Mouse (Mus musculus): ENCODE measurements around the gene Ogfod2. TPM values are rescaled to one million over a fixed set of nuclear protein-coding genes. Genes with fewer than 3 reads are reported as not detected.

Ogfod2 gene
- polyA plus RNA-seq (2015; fragmentation: Illumina TruSeq; extraction: RNeasy Lipid Tissue Mini Kit (QIAGEN cat#74804); ENCODE audit: insufficient read depth, low replicate concordance), result 11.8 TPM

DNA sequence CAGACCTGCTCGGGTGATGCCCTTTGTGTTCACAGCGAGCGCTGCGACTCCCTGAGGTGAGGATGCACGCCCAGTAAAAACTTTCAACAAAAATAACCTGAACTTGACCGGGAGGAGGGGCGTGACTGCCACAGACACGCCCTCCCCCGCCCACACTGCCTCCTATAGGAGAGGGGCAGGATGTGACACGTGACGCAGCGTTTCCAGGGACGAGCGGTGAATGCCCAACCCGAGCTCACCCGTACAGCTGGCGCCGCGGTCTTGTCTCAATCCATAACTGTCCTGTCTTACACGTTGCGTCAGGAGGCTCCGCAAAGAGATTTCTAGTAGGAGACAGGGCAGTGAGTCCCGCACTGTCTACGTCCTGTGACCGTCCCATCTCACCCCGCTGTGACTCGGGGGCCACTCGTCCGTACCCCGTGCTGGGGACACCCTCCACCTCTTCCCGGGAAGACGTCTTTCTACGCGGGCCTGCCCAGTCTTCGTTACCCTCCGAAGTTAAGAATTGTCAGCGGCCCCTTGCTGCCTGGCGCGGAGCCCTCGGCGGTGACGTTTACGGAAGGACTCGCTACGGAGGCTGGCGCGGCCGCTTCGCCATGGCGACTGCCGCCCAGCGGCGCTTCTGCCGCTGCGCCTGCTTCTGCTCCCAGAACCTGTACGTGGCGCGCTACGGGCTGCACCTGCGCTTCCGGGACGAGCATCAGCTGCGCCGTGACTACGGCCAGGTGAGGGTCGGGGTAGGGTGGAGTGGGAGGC, at the start of gene Ogfod2:
Gene Ogfod2 (plus strand): TSS at position 556 of the 756 bp plus-strand sequence.

GRCm38 (mm10) chr5:124095596-124096232, 16.4 kb upstream of the Ogfod2 start, which contains the start of gene Abcb9:
Abcb9 (minus strand) TSS chr5:124095798.

DNA sequence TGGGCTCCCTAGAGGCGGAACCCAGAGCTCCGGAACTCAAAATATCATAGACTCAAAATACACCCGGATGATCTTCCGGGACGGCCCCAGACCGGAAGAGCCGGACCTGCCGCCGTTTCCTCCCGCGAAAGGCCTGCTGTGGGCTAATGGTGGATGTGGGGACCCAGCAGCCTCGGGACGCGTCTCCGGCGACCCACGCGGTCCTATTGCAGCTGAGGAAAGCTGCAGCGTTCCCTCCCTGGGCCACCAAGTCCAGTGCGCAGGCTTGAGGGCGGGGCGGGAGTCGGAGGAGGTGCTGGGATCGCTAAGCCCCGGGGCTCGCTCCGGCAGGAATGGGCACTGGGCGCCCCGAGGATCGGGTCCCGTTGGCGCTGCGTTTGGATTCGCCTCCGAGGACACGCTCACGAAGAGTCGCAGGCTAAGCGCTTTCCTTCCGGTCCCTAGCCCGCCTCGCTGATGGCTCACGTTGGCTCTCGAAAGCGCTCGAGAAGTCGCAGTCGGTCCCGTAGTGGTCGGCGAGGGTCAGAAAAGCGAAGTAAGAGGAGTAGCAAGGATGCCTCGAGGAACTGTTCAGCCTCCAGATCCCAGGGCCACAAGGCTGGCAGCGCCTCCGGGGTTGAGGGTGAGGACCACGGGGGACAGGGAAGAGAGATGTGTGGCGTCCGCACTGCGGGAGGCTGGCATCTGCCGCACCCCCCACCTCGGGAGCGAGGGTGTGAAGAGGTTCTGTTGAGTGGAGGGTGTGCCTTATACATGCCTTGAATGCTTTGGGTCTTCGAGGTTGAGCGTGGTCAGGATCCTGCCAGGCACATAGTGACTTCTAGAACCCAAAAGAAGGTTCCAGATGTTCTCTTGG, 4.1 kb downstream of the Ogfod2 start, which contains the start of gene Arl6ip4:
Gene Arl6ip4 (plus strand): TSS at position 100 of the 856 bp plus-strand sequence.

Other genes with a start within 250 kb of the Ogfod2 start
- gene Hcar2, start 246.8 kb upstream of the Ogfod2 start, polyA plus RNA-seq (2015; fragmentation: Illumina TruSeq; extraction: RNeasy Lipid Tissue Mini Kit (QIAGEN cat#74804); ENCODE audit: insufficient read depth, low replicate concordance), result 10.4 TPM
- gene Hcar1, start 232.3 kb upstream of the Ogfod2 start, polyA plus RNA-seq (2015; fragmentation: Illumina TruSeq; extraction: RNeasy Lipid Tissue Mini Kit (QIAGEN cat#74804); ENCODE audit: insufficient read depth, low replicate concordance), result 0.94 TPM
- gene Denr, start 205.1 kb upstream of the Ogfod2 start, polyA plus RNA-seq (2015; fragmentation: Illumina TruSeq; extraction: RNeasy Lipid Tissue Mini Kit (QIAGEN cat#74804); ENCODE audit: insufficient read depth, low replicate concordance), result 100 TPM
- 1.5 TPM for gene Gm43518, start 184.9 kb upstream of the Ogfod2 start, polyA plus RNA-seq (2015; fragmentation: Illumina TruSeq; extraction: RNeasy Lipid Tissue Mini Kit (QIAGEN cat#74804); ENCODE audit: insufficient read depth, low replicate concordance)
- 9.3 TPM for gene Ccdc62, start 181.6 kb upstream of the Ogfod2 start, polyA plus RNA-seq (2015; fragmentation: Illumina TruSeq; extraction: RNeasy Lipid Tissue Mini Kit (QIAGEN cat#74804); ENCODE audit: insufficient read depth, low replicate concordance)
- 31.3 TPM for gene Hip1r, start 138.7 kb upstream of the Ogfod2 start, polyA plus RNA-seq (2015; fragmentation: Illumina TruSeq; extraction: RNeasy Lipid Tissue Mini Kit (QIAGEN cat#74804); ENCODE audit: insufficient read depth, low replicate concordance)
- gene Vps37b, start 80.0 kb upstream of the Ogfod2 start, polyA plus RNA-seq (2015; fragmentation: Illumina TruSeq; extraction: RNeasy Lipid Tissue Mini Kit (QIAGEN cat#74804); ENCODE audit: insufficient read depth, low replicate concordance), result 20.3 TPM
- 1.5 TPM for gene Abcb9, start 16.5 kb upstream of the Ogfod2 start, polyA plus RNA-seq (2015; fragmentation: Illumina TruSeq; extraction: RNeasy Lipid Tissue Mini Kit (QIAGEN cat#74804); ENCODE audit: insufficient read depth, low replicate concordance)
- gene Arl6ip4, start 3.8 kb downstream of the Ogfod2 start, polyA plus RNA-seq (2015; fragmentation: Illumina TruSeq; extraction: RNeasy Lipid Tissue Mini Kit (QIAGEN cat#74804); ENCODE audit: insufficient read depth, low replicate concordance), result 24.9 TPM
- gene Pitpnm2, start 137.5 kb downstream of the Ogfod2 start, polyA plus RNA-seq (2015; fragmentation: Illumina TruSeq; extraction: RNeasy Lipid Tissue Mini Kit (QIAGEN cat#74804); ENCODE audit: insufficient read depth, low replicate concordance), result 16.3 TPM
- gene Mphosph9, start 215.7 kb downstream of the Ogfod2 start, polyA plus RNA-seq (2015; fragmentation: Illumina TruSeq; extraction: RNeasy Lipid Tissue Mini Kit (QIAGEN cat#74804); ENCODE audit: insufficient read depth, low replicate concordance), result 25.4 TPM
- gene 2810006K23Rik, start 215.8 kb downstream of the Ogfod2 start, polyA plus RNA-seq (2015; fragmentation: Illumina TruSeq; extraction: RNeasy Lipid Tissue Mini Kit (QIAGEN cat#74804); ENCODE audit: insufficient read depth, low replicate concordance), result 15.1 TPM